Mouse (Mus musculus) kidney, adult 2 months (tissue): ENCODE measurements around the gene Miox.

Source experiments
- CTCF ChIP-seq: fragments of 200-500 bp; conservative IDR thresholded peaks from 2 replicates; pipeline ENCODE4 v1.5.1; 2011; ENCODE audit warnings: low read depth, mild to moderate bottlenecking, control low read depth, low read length, moderate library complexity, mixed read lengths; ENCODE audit not compliant: insufficient read depth, insufficient read length
- POLR2A ChIP-seq: fragments of 200-500 bp; IDR thresholded peaks from one replicate; pipeline ENCODE4 v1.6.1; 2011; ENCODE audit warnings: low read depth, low read length, control low read depth

DNA sequence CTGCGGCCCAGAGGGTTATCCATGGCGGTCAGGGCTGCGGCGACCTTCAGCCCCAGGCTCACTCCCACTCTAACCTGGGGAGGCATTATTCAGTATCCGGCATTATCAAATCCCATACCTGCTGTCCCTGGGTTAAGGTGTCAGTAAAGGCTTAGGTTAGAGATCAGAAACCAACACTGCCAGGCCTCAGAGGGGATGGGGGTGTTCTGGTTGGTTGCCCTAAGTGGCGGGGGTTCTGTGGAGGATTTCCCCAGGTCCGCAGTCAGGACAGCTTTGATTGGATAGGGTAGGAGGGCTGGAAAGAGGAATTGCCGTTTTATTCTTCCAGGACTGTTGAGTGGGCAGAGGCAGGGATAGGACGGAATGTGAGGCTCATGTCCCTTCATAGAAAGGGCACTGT is 40.1 kb downstream of the Miox start:
- no peak for TF ChIP-seq CTCF
- TF ChIP-seq POLR2A, result no peak
